Mouse (Mus musculus) lung, embryonic 14.5 days (tissue): ENCODE results near the gene Ndnf. TPM values are rescaled to one million over a fixed set of nuclear protein-coding genes. Genes with fewer than 3 reads are reported as not detected.

ENCODE experiments used
- ATAC-seq: fragments of 200-750 bp; cut with Nextera tagmentation; 2 replicates; pipeline ENCODE4 v1.8.0; 2017; ENCODE audit warnings: mild to moderate bottlenecking, moderate TSS enrichment, moderate library complexity; ENCODE audit not compliant: insufficient read depth
- DNase-seq: peaks from one replicate; pipeline ENCODE4 v3.0.0-alpha.2; 2015
- H3K27ac ChIP-seq: fragments of 300-500 bp; sonication (generic); 2 replicates; pipeline ENCODE4 v1.5.1; 2014; ENCODE audit warnings: low read depth, mild to moderate bottlenecking, moderate library complexity
- H3K27me3 ChIP-seq: fragments of 300-500 bp; sonication (generic); 2 replicates; pipeline ENCODE4 v1.6.1; 2014; ENCODE audit warnings: low read length, control low read depth; ENCODE audit not compliant: insufficient read depth
- H3K36me3 ChIP-seq: fragments of 300-500 bp; sonication (generic); 2 replicates; pipeline ENCODE4 v1.6.1; 2014; ENCODE audit warnings: control low read depth; ENCODE audit not compliant: insufficient read depth
- H3K4me1 ChIP-seq: fragments of 300-500 bp; sonication (generic); 2 replicates; pipeline ENCODE4 v1.6.1; 2014; ENCODE audit warnings: antibody characterized with exemption, control low read depth; ENCODE audit not compliant: insufficient read depth
- H3K4me2 ChIP-seq: fragments of 300-500 bp; sonication (generic); 2 replicates; pipeline ENCODE4 v1.6.1; 2014; ENCODE audit warnings: mild to moderate bottlenecking
- H3K4me3 ChIP-seq: fragments of 300-500 bp; sonication (generic); 2 replicates; pipeline ENCODE4 v1.5.1; 2014; ENCODE audit warnings: low read depth, low read length
- H3K9ac ChIP-seq: fragments of 300-500 bp; sonication (generic); 2 replicates; pipeline ENCODE4 v1.6.1; 2014
- H3K9me3 ChIP-seq: fragments of 300-500 bp; sonication (generic); 2 replicates; pipeline ENCODE4 v1.6.1; 2016; ENCODE audit warnings: low read depth, low read length, control low read depth
- CTCF ChIP-seq: IDR thresholded peaks from 2 replicates; pipeline ENCODE4 v1.5.1; 2016; ENCODE audit warnings: antibody characterized with exemption, low read depth
- WGBS: fragments of 180-500 bp; shearing (Covaris S2); extraction: QIAGEN DNeasy Blood & Tissue Kit; methylation state at CpG from one replicate; pipeline ENCODE4 v1.1.7; 2014; 5-methylcytosine and 5-hydroxymethylcytosine counted together
- polyA plus RNA-seq: library from polyadenylated mRNA; unstranded; fragments of >200 nt; fragmentation: Nextera tagmentation; extraction: Ambion mirVana; gene quantifications from 2 replicates; pipeline ENCODE4 v1.2.1, GENCODE M21; 2014

Ndnf gene
- polyA plus RNA-seq: 38.5 and 40.8 TPM in 2 replicates

- H3K36me3 ChIP-seq: no peaks in the 10 kb centered on the region
- no peaks in the 10 kb centered on the region for H3K27me3 ChIP-seq
- no peak for TF ChIP-seq CTCF
- H3K4me3 ChIP-seq: peak within 1 kb of the TSS; percentile 65
- peak within 1 kb of the TSS; percentile 67 for H3K9ac ChIP-seq
- no peaks in the 10 kb centered on the region; the same call in 1 of the 2 replicates for H3K4me1 ChIP-seq
- peak within 1 kb of the TSS; percentile 92 for H3K4me2 ChIP-seq
- DNase-seq: peak; percentile 86
- 1% methylated on average over 35 of the region's 45 CpGs for WGBS
- H3K9me3 ChIP-seq: no peaks in the 10 kb centered on the region
- peak; percentile 94 for ATAC-seq
- H3K27ac ChIP-seq: peak within 1 kb of the TSS; percentile 76; the same call in 1 of the 2 replicates
Observed at GRCm38 (mm10) chr6:65671451-65671850, at the start of gene Ndnf. Gene Ndnf, plus strand, starts transcription at chr6:65671590.

DNA sequence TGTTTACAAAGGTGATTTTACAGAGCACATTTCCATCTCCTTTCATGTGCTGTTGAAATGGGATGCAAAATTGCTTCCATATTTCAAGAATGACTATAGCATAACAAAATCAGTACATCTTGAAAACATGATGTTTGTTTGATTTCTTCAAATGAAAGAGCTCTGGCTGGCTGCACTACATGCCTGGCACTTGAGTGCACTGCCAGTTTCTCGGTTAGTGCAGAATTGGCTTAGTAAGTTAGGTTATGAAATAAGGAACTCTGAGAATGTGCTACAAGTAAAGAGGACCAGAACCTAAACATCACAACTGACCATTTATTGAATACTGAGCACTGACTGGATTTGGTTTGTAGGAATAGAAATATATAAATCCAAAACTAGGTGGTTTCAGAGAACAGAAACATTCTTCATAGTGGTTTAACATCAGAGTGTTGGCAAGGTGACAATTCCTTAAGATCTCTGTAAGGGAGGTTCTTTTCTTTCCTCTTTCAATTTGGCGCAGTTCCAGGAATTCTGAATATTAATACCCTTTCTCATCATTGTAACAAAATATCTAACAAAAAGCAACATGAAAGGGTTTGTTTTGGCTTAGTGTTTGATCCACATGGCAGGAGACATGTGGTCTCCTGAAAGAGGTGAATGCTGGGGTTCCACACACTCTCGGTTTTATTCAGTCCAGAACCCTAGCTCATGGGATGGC is 48.2 kb upstream of the Ndnf start:
- WGBS: 67% methylated on average over 3 of the region's 3 CpGs
- H3K4me3 ChIP-seq: no peak overlapping the region
- no peak overlapping the region for H3K9ac ChIP-seq
- no peak for TF ChIP-seq CTCF
- H3K36me3 ChIP-seq: no peaks in the 10 kb centered on the region
- H3K4me1 ChIP-seq: no peaks in the 10 kb centered on the region
- H3K9me3 ChIP-seq: no peaks in the 10 kb centered on the region
- no peak for ATAC-seq
- H3K4me2 ChIP-seq: no peak overlapping the region
- H3K27ac ChIP-seq: no peak overlapping the region
- DNase-seq: peak; percentile 64
- no peaks in the 10 kb centered on the region for H3K27me3 ChIP-seq

DNA sequence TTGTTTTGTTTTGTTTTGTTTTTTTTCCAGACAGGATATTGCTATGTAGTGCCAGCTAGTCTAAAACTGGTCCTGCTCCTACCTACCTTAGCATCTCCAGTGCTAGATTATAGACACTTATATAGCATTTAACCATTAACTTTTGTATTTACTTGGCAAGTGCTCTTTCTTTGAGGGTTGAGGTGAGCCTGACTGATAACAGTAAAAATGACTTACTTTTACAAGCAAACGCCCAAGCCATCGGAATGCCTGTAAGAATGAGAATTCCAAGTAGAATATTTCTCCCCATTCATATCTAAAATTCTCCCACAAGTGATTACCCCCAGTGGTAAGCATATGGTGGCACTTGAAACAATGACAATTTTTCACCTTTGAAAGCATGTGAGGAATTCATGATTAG is 40.8 kb upstream of the Ndnf start:
- Histone ChIP-seq H3K27ac (peak overlapping the region; percentile 70; the same call in 1 of the 2 replicates), H3K36me3 (no peaks in the 10 kb centered on the region), H3K27me3 (no peaks in the 10 kb centered on the region), H3K9ac (no peak overlapping the region), H3K9me3 (no peaks in the 10 kb centered on the region), H3K4me3 (no peak overlapping the region), H3K4me1 (no peaks in the 10 kb centered on the region), H3K4me2 (no peak overlapping the region)
- ATAC-seq (peak; percentile 14; the same call in 1 of the 2 replicates), DNase-seq (peak; percentile 54)
- no peak for TF ChIP-seq CTCF
- WGBS: 40% methylated on average over 2 of the region's 2 CpGs

DNA sequence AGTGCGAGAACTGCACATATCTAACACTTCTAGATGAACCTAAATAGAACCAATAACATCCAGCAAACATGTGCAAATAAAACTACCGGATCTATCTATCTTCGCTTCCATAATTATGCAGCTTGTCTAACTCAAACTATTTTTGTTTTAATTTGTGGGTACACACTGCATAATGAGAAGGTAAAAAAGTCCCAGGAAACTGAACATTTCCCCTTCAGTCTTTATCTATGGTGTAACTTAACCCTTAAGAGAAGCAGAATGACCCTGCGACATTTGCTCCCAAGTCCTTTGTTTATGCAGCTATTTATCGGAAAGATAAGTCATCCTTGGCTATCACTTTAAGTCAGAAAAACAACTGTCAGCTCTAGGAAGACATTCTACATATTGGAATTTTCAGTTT is 39.2 kb upstream of the Ndnf start:
- no peak for TF ChIP-seq CTCF
- no peaks in the 10 kb centered on the region for H3K27me3 ChIP-seq
- no peaks in the 10 kb centered on the region for H3K36me3 ChIP-seq
- no peak overlapping the region for H3K9ac ChIP-seq
- no peak overlapping the region for H3K4me2 ChIP-seq
- H3K4me1 ChIP-seq: no peaks in the 10 kb centered on the region
- no peak overlapping the region for H3K27ac ChIP-seq
- H3K4me3 ChIP-seq: no peak overlapping the region
- H3K9me3 ChIP-seq: no peaks in the 10 kb centered on the region
- ATAC-seq (no peak), DNase-seq (no peak)
- 48% methylated on average over 5 of the region's 5 CpGs for WGBS

- H3K27ac ChIP-seq: no peak overlapping the region
- H3K4me2 ChIP-seq: no peak overlapping the region
- DNase-seq (peak; percentile 73), ATAC-seq (no peak)
- no peaks in the 10 kb centered on the region for H3K27me3 ChIP-seq
- no peak overlapping the region for H3K9ac ChIP-seq
- no peak for TF ChIP-seq CTCF
- H3K4me1 ChIP-seq: peaks cover 4% of the 10 kb centered on the region
- H3K9me3 ChIP-seq: peaks cover 8% of the 10 kb centered on the region; the same call in 1 of the 2 replicates
- no peak overlapping the region for H3K4me3 ChIP-seq
- H3K36me3 ChIP-seq: no peaks in the 10 kb centered on the region
Observed at GRCm38 (mm10) chr6:65642431-65642830, 29.0 kb upstream of the Ndnf start.

GRCm38 (mm10) chr6:65644110-65644509 is 27.3 kb upstream of the Ndnf start:
- Histone ChIP-seq H3K27ac (peak overlapping the region; percentile 37; the same call in 1 of the 2 replicates), H3K4me2 (no peak overlapping the region), H3K4me3 (no peak overlapping the region), H3K4me1 (peaks cover 4% of the 10 kb centered on the region), H3K9me3 (0 out of 2 replicates have a peak, but pooled peaks cover 3% of the 10 kb centered on the region), H3K27me3 (no peaks in the 10 kb centered on the region), H3K36me3 (no peaks in the 10 kb centered on the region), H3K9ac (no peak overlapping the region)
- WGBS: 68% methylated on average over 4 of the region's 4 CpGs
- DNase-seq (no peak), ATAC-seq (no peak)
- TF ChIP-seq CTCF: no peak

GRCm38 (mm10) chr6:65646408-65646807 is 25.0 kb upstream of the Ndnf start:
- ATAC-seq (peak; percentile 49; the same call in 1 of the 2 replicates), DNase-seq (peak; percentile 50)
- Histone ChIP-seq H3K36me3 (no peaks in the 10 kb centered on the region), H3K9ac (no peak overlapping the region), H3K9me3 (no peaks in the 10 kb centered on the region), H3K27me3 (no peaks in the 10 kb centered on the region), H3K4me2 (no peak overlapping the region), H3K4me1 (peaks cover 4% of the 10 kb centered on the region), H3K27ac (no peak overlapping the region), H3K4me3 (no peak overlapping the region)
- WGBS: 49% methylated on average over 3 of the region's 3 CpGs
- no peak for TF ChIP-seq CTCF
